Mouse (Mus musculus): ENCODE data around the gene Pex14. TPM values are rescaled to one million over a fixed set of nuclear protein-coding genes. Genes with fewer than 3 reads are reported as not detected.

Pex14 gene
- total RNA-seq, 1 experiment from 2014 or later = 74.6 TPM

DNA sequence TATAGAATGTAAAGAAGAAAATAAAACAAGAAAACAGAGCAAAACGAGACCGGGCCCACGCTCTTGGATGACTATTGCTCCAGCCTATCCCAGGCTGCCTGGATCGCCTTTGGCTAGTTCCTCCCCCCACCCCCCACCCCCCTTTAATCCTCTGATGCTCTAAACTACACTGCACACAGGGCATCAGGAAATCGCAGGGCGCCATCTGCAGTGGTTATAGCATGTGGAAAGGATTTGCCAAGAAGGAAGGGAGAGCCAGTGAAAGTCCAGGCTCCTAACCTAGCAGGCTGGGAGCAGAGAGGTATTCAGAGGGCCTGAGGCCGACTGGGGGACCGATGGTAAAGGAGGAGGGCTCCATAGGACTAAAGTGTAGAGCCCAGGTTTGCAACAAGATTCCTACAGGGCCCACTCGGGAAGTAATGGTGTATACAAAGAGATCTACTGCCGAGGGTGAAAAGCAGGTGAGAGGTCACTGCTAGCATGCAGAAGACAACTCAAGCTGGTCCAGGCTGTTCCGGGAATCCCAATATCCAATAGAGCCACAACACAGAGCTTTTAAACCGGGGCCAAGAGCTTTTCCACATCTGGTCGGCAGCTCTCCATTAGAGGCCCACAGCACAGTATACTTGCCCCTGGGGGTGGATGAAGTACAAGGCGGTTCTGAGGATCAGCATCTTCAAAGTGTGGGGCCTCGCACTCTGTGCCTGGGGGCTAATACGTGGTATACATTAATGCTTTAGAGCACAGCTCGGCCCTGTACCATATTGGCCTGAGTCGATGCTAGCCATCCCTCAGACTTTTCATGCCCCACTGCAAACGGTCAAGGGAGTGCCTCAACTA, 114.8 kb downstream of the Pex14 start:
- no peak for DNase-seq

GRCm38 (mm10) chr4:148982274-148982673, 117.4 kb downstream of the Pex14 start:
- DNase-seq = no peak

DNA sequence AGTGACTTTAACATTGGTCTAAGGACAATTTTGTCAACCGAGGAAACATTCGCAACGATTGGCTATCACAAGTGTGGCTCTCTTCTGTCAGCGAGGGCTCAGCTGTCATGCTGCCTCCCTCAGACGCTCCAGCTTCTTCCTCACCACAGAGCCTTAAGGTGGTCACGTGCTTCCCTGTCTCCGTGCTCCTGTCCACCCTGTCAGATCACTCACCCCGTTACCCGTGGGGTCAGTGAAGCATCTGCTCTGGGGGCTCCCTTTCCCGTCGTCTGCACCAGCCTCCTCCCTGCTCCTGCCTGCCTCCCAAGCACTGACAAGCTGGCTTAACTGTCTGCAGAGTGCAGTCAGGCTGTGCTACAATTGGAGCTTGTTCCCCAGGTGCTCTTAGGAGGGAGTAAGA, 119.8 kb downstream of the Pex14 start:
- no peak for DNase-seq

GRCm38 (mm10) chr4:148978926-148979325, 120.8 kb downstream of the Pex14 start:
- DNase-seq = no peak

DNA sequence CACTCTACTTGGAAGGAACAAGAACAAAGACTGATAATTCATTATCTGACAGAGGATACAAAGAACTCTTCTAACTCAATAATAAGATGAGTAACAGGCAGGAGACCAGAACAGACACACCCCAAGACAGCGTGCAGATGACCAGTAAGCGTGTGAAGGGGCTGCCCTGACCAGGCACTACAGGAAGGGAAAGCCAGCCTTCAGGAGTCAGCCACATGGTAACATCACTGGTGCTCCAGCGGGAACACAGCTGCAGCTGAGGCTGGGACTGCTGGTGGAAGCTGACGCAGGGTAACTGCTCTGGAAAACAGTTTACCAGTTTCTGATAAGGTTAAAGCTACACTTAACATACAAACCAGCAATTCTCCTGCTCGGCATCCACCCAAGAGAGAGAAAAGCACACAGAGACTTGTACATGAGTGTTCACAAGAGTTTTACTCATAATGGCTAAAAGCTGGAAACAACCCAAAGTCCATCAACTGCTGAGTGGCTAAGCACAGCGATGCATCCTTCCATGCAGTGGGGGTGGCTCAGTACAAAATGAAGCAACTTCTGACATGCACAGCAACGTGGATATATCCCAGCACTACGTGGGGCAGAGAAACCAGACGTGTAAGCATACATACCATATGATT, 121.3 kb downstream of the Pex14 start:
- DNase-seq = no peak

DNA sequence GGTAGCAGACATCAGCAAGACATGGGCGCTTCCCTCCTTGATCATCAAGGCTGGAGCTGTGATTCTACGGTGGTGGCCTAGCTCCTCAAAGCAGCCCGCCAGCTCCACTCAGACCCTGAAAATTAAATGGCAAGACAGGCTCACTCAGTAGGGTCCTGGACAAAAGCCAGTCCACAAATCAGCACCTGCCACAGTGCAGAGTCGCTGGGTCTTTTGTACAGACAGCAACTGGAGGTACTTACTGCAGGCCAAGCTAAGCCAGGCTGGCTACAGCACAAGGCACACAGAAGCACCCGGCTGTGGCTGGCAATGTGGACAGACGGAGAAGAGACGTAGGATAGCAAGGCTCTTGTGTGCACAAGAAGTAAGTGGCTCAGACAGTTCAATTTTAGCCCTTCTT, 124.8 kb downstream of the Pex14 start:
- no peak for DNase-seq

DNA sequence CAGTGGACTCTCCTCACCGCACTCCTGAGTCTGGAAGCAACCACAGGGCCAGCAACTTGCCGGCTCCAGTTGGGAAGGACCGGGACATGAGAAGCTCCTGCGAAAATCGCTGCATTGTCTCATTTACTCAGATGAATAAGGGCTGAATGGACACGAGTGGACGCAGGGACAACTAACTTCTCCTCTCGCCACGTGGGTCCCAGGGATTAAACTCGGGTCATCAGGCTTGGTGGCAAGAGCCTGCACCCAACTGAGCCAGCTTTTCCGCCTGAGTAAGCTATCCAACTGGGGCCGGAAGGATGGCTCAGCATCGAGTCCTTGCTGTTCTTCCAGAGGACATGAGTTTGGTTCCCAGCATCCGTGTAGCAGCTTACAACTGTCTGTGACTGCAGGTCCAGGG, 126.3 kb downstream of the Pex14 start:
- DNase-seq = no peak

- no peak for DNase-seq
Measured at GRCm38 (mm10) chr4:148972707-148973106, 127.0 kb downstream of the Pex14 start.

- DNase-seq = no peak
Measured at GRCm38 (mm10) chr4:148971613-148972242, 127.9 kb downstream of the Pex14 start.

DNA sequence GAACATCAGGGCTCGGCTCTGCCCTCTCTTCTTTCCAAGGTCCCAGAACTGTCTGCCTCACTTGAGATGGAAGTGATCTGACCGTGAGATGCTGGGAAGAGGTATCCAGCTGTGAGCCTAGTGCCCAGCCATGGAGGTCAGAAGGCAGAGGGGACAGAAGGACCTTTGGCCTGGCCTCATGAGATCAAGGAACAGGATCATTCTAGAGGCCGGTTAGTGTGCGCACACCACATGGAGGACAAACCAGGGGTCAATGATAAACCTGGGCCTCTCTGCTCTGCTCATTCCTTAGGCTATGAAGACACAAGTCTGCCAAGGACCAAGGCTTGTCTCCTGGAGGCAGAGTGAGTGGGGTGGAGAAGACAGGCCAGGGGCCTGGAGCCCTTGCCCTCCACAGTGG, 128.9 kb downstream of the Pex14 start:
- no peak for DNase-seq

DNA sequence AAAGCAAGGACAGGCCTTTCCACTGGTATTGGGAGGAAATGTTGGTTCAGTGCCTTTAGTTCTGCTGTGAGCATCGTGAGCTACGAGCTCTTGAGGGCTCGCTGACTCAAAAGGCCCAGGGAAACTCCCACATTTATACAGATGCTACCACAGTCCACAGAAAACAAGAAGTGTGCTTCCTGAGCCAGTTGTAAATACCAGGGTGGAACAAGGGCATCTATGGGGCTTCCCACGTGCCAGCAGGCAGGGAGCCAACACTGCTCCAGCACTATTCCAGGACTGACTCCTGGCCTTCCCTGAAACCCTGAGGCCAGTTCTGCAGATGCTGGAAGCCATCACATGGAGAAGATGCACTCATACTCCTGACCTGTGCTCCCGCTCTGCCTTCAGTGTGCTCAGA, 130.1 kb downstream of the Pex14 start:
- DNase-seq = peak; percentile 65

GRCm38 (mm10) chr4:148968859-148969258, 130.8 kb downstream of the Pex14 start:
- DNase-seq = no peak

DNA sequence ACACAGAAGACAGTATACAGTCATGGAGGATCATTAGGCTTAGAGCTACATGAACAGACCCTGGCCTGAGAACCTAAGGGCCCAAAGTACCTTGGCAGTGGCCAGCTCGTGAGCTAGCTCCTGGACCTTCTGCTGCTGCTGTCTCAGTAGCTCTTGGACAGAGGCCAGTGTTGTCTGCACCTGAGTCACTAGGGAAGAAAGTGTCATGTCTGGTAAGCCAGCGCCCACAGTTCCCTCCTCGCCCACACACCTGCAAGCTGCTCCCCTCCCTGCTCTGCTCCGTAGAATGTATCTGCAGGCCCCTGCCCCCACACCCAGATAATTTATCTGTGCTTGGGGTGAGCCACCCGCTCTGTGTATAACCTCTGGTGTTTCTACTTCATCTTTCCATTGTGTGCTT, 133.5 kb downstream of the Pex14 start:
- DNase-seq = no peak

DNA sequence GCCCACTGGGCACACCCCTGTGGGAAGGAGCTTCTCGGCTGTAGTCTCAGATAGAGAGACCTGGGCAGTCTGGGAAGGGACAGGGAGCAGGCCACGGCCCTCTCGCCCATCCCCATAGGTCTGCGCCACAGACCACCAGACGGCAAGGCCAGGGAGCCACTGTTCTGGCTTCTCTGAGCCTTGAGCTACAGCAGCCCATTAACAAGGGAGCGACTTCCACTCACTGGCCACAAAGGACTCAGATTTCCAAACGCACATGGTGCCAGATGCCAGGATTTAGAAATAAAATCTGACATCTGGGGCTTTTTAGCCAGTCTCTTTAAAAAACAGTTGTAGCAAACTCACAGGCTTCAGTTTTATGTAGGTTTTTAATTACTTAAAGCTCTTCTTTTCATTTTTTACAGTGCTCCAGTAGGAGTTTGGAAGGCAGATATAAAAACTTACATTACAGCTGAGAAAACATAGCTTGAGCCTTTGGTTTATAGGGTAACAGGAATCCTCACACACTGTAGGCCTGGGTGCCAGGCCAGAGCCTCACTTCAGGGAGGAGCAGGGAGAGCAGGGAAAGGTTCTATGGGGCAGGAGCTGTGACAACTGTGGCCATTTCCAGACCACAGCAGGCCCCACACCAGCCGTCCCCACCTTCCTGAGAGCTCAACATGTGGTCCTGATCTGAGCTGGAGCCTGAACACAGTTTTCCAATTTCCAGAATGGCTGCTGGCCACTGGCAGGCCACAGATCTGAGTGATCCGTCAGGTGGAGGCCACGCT, 134.9 kb downstream of the Pex14 start:
- DNase-seq = no peak

- DNase-seq = no peak
Measured at GRCm38 (mm10) chr4:148962096-148962495, 137.6 kb downstream of the Pex14 start.

- no peak for DNase-seq
Measured at GRCm38 (mm10) chr4:148961081-148961480, 138.6 kb downstream of the Pex14 start.

- DNase-seq = no peak
Measured at GRCm38 (mm10) chr4:148960011-148960410, 139.7 kb downstream of the Pex14 start.

DNA sequence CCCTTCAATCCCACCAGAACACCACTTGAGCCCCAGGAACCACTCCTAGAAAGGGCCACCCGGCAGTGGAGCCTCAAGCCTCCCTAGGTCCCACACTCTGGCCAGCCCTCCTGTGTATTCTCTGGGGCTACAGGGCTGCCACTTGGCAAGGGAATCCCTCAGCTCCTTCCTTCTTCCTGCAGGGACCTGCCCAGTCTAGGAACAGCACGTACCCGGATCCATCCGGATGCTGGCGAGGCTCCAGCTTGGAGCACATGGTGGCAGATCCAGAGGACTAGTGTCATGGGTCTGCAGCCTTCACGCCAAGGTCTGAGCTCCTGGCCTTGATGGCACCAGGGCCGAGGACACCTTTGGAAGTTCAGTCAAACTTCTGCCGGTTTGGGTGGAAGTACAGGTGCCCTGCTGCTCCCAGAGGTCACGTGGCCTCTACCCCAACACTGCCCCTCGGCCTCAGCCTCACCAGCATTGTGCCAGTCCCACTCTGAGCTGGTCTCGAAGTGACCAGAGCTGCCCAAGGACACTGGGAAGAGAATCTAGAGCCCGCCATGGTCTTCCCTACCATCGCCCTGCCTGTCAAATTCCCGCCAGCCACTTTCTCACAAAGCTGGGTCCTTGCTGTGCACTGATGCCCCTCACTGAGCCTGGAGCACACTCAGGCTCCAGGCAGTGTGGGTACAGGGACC, 144.4 kb downstream of the Pex14 start:
- peak; percentile 87 for DNase-seq

- peak; percentile 30 for DNase-seq
Measured at GRCm38 (mm10) chr4:148952328-148953222, 147.1 kb downstream of the Pex14 start.

GRCm38 (mm10) chr4:148951821-148952291, 147.8 kb downstream of the Pex14 start:
- DNase-seq = peak; percentile 59

Data from adrenal gland, postnatal 25 days (tissue).